Mouse (Mus musculus) brain, embryonic 14.5 days (tissue): ENCODE results near the gene Lrriq3.

Experiments
- CTCF ChIP-seq: fragments of 200-500 bp; IDR thresholded peaks from 2 replicates; pipeline ENCODE4 v1.5.1; 2012; ENCODE audit warnings: inconsistent platforms, mild to moderate bottlenecking, moderate library complexity, borderline replicate concordance; ENCODE audit not compliant: insufficient read depth, insufficient read length; ENCODE audit errors: extremely low read depth
- POLR2A ChIP-seq: fragments of 200-500 bp; IDR thresholded peaks from 2 replicates; pipeline ENCODE4 v1.6.1; 2012; ENCODE audit warnings: mild to moderate bottlenecking, inconsistent platforms, borderline replicate concordance; ENCODE audit not compliant: poor library complexity, insufficient read depth, insufficient read length, severe bottlenecking; ENCODE audit errors: extremely low read depth

DNA sequence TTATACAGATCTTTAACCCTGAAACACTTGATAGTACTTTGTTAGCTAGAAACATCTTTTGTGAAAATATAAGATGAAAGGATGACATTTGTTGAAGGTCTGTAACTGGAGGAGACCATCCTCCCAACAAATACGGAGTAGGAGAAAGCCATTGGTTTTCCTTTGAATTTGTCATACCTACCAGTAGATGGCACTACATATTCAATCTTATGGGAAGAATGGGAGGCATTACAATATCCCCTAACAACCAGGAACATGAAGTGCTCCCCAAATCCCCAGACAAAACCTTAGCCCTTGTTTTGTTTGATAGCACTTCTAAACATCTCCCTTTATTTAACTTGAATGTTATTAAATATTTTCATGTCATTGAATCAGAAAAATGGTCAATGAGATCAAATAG lies 141.7 kb downstream of the Lrriq3 start:
- TF ChIP-seq POLR2A (no peak), CTCF (peak; percentile 19; the same call in 1 of the 2 replicates)
